Mouse (Mus musculus): ENCODE measurements around the gene Ednra. TPM values are rescaled to one million over a fixed set of nuclear protein-coding genes. Genes with fewer than 3 reads are reported as not detected.

Gene Ednra
- polyA plus RNA-seq, 1 experiment from 2014 or later, result 116 TPM

DNA sequence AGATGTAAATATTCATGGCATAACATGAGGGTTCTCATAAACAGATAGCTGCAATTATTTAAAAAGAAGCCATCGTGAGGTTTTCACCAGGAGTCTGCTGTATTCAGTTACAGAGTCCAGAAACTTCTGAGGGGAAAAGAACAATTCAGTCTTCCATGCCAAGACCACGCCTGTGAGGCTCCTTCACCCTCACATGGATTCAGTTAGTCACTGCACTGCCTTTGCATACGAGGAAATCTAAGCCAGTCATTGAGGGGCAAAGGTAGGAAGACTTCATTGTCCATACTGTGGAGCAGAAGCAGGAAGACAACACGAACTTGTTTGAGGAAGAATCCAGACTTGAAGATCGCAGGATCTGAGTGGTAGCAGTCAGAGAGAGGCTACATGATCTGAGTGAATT is 90.2 kb downstream of the Ednra start:
- WGBS, result 63% methylated on average over 5 of the region's 5 CpGs
- Histone ChIP-seq H3K36me3 (no peaks in the 10 kb centered on the region), H3K4me3 (no peak overlapping the region), H3K9me3 (no peaks in the 10 kb centered on the region), H3K4me2 (no peak overlapping the region), H3K27ac (0 out of 2 replicates have a peak overlapping the region, but pooled peaks have one; percentile 7), H3K4me1 (peaks cover 14% of the 10 kb centered on the region), H3K27me3 (no peaks in the 10 kb centered on the region), H3K9ac (no peak overlapping the region)
- no peak for ATAC-seq (ENCODE audit: borderline replicate concordance, extremely low read depth, low FRiP score, low TSS enrichment)

DNA sequence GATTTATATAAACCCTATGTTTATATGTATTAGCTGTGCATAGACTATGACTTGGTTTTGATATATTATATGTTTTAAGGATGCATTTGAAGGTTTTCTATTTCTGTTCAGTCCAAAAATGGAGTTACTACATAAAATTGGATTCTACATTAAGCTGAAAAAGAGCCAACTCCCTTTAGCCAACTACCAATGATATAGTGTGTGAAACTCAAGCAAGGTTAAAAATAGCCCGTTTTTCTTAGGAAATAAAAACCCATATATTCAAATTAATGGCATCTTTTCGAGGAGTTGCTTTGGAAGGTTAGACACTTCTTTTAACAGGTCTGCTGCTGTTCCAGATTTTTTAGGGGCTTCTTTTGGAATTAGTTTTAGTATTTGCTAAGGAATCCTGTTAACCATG is 91.1 kb downstream of the Ednra start:
- Histone ChIP-seq H3K9me3 (no peaks in the 10 kb centered on the region), H3K27ac (peak overlapping the region; percentile 33; the same call in 1 of the 2 replicates), H3K4me1 (peaks cover 14% of the 10 kb centered on the region), H3K4me2 (no peak overlapping the region), H3K36me3 (no peaks in the 10 kb centered on the region), H3K9ac (no peak overlapping the region), H3K4me3 (no peak overlapping the region), H3K27me3 (no peaks in the 10 kb centered on the region)
- 48% methylated on average over 2 of the region's 2 CpGs for WGBS
- no peak for ATAC-seq (ENCODE audit: borderline replicate concordance, extremely low read depth, low FRiP score, low TSS enrichment)

DNA sequence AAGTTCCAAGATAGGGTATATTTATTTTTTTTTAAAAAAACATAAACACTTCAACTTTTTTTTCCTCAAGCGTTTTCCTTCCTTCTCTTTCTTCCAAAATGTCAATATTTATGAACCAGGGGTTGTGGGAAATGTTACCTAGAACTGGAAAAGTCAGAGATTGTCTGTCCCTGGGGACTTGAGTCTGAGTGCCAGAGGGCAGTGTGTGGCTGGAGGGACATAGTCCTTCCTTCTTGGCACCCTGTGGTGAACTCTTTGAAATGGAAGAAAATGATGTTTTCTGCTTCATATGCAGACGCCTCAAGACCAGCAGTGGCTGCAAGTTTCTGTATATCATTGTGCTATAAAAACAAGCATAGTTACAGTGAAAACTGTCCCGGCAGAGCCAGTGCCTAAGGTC is 93.6 kb downstream of the Ednra start:
- ATAC-seq (ENCODE audit: borderline replicate concordance, extremely low read depth, low FRiP score, low TSS enrichment), result no peak
- no peak overlapping the region for H3K4me2 ChIP-seq
- H3K27me3 ChIP-seq, result no peaks in the 10 kb centered on the region
- no peak overlapping the region for H3K4me3 ChIP-seq
- H3K9ac ChIP-seq, result no peak overlapping the region
- H3K9me3 ChIP-seq, result no peaks in the 10 kb centered on the region
- WGBS, result 24% methylated on average over 3 of the region's 3 CpGs
- H3K36me3 ChIP-seq, result no peaks in the 10 kb centered on the region
- peaks cover 14% of the 10 kb centered on the region for H3K4me1 ChIP-seq
- H3K27ac ChIP-seq, result peak overlapping the region; percentile 67

DNA sequence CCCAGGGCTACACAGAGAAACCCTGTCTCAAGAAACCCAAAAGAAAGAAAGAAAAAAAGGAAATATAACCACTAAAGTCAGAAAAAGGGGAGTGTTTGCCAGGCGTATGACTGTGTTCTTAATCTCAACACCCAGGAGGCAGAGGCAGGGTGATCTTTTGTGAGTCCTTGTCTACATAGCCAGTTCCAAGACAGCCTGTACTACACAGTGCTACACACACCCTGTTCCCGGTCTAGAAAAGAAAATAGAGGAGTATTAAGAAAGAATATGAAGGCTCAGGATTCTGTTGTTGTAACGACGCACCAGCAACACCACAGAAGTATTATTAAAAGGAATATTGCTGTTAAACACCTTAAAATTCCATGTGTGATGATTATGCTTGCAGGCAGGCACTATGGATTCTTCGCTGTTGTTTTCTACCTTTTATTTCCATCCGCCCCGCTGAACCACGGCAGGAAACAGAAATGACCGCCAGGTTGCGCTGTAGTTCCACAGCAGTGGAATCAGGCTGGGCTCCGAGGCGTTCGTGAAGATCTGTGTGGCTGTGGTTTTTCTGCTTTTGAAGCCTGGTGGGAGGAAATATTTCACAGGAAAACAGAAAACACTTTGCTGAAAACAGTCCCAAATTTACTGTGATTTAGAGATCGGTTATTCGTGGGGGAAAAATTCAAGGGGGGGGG is 94.3 kb downstream of the Ednra start:
- H3K9me3 ChIP-seq, result no peaks in the 10 kb centered on the region
- no peaks in the 10 kb centered on the region for H3K27me3 ChIP-seq
- H3K36me3 ChIP-seq, result no peaks in the 10 kb centered on the region
- no peak overlapping the region for H3K9ac ChIP-seq
- no peak overlapping the region for H3K4me3 ChIP-seq
- peak; percentile 53; the same call in 1 of the 2 replicates for ATAC-seq (ENCODE audit: borderline replicate concordance, extremely low read depth, low FRiP score, low TSS enrichment)
- H3K27ac ChIP-seq, result peak overlapping the region; percentile 54
- H3K4me2 ChIP-seq, result no peak overlapping the region
- H3K4me1 ChIP-seq, result peaks cover 14% of the 10 kb centered on the region
- WGBS, result 18% methylated on average over 15 of the region's 15 CpGs

DNA sequence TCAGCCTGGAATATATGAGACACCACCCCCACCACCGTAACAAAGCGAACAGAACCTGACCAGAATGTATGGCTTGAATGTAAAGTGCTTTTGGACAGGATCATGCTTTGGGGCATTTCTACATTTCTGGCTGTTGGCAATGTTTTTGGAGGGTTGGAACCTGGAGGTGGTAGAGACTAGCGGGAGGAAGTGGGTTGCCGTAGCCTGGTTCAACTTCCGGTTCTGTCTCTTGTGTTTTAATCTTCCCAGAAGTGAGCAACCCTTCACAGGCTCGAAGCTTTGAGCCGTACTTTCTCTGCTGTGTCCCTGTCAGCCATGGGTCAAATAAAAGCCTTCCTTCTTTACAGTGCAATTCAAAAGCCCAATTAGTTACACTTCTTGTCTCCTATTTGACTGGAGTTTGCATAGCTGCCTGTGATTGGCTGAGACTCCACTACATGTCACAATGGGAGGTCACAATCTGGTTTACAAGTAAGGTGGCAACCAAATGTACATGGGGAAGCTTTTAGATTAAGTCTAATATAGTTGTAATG is 100.5 kb downstream of the Ednra start:
- Histone ChIP-seq H3K9me3 (no peaks in the 10 kb centered on the region), H3K36me3 (no peaks in the 10 kb centered on the region), H3K27me3 (no peaks in the 10 kb centered on the region), H3K4me1 (no peaks in the 10 kb centered on the region), H3K4me2 (no peak overlapping the region), H3K9ac (no peak overlapping the region), H3K4me3 (no peak overlapping the region), H3K27ac (no peak overlapping the region)
- WGBS, result 83% methylated on average over 7 of the region's 7 CpGs
- ATAC-seq (ENCODE audit: borderline replicate concordance, extremely low read depth, low FRiP score, low TSS enrichment), result no peak

DNA sequence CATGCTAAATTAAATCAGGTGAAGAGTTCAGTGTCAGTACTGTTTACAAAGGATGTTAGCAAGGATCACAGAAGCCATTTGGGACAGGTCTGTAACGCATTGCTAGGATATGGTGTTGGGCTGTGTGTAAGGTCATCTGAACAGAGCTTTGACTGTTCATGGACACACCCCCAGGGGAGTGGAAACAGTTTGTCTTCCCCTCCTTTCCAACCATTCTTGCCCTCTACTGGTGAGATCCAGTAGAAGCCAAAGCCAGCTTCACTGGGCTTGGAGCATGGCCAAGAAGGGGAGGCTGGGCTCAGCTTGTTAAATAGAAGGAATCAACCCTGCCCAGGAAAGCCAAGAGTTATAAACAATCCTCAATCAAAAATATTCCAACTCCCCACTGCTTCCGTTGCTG is 106.3 kb downstream of the Ednra start:
- Histone ChIP-seq H3K4me3 (no peak overlapping the region), H3K36me3 (no peaks in the 10 kb centered on the region), H3K27me3 (no peaks in the 10 kb centered on the region), H3K27ac (no peak overlapping the region), H3K9ac (no peak overlapping the region), H3K4me2 (no peak overlapping the region), H3K9me3 (no peaks in the 10 kb centered on the region), H3K4me1 (peaks cover 7% of the 10 kb centered on the region)
- 26% methylated on average over 2 of the region's 2 CpGs for WGBS
- ATAC-seq (ENCODE audit: borderline replicate concordance, extremely low read depth, low FRiP score, low TSS enrichment), result peak; percentile 67; the same call in 1 of the 2 replicates

Other genes starting within 250 kb of the Ednra start
- gene Arhgap10, start 206.5 kb downstream of the Ednra start, polyA plus RNA-seq (2015; fragmentation: Nextera tagmentation; extraction: Ambion mirVana), result 23.0 and 23.8 TPM in 2 replicates
- 18.0 and 19.5 TPM in 2 replicates for gene Prmt9, start 175.1 kb downstream of the Ednra start, polyA plus RNA-seq (2015; fragmentation: Nextera tagmentation; extraction: Ambion mirVana)
- 31.3 and 32.3 TPM in 2 replicates for gene Tmem184c, start 113.8 kb downstream of the Ednra start, polyA plus RNA-seq (2015; fragmentation: Nextera tagmentation; extraction: Ambion mirVana)